Mouse (Mus musculus) embryonic fibroblast, embryonic 13.5 days (primary cell): ENCODE results near the gene 9430097D07Rik.

Experiments
- CTCF ChIP-seq: IDR thresholded peaks from 2 replicates; pipeline ENCODE4 v1.5.1; 2011; ENCODE audit warnings: mild to moderate bottlenecking, control low read depth, low read length, moderate library complexity, borderline replicate concordance; ENCODE audit not compliant: insufficient read depth
- POLR2A ChIP-seq: IDR thresholded peaks from 2 replicates; pipeline ENCODE4 v1.6.1; 2011; ENCODE audit warnings: low read depth, mild to moderate bottlenecking, control low read depth, low read length, moderate library complexity

DNA sequence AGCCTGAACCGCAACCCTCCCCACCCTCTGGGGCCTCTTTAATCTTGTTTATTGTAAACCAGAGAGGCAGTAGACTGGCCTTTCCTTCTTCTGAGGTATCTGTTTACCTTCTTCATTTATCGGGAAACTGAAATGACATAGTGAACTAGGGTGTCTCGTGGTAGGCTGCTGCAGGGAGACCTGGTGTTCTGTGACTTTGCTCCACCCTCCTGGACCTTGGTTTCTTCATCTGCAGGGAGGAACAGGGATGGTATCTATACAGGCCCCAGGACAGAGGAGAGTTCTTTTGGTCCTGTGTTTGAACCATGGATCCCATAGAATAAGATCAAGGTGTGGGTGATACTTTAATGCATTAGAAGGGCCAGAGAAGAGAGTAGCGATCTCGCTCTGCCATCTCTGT is 24.2 kb downstream of the 9430097D07Rik start:
- no peak for TF ChIP-seq POLR2A
- TF ChIP-seq CTCF, result no peak
